Mouse (Mus musculus) spleen, adult 12 weeks (tissue): Measurements from ENCODE around the gene Lrig1.

Source experiments
- DNase-seq: peaks from one replicate; pipeline ENCODE4 v3.0.0; 2022; ENCODE audit warnings: low spot score

Lrig1 gene

DNA sequence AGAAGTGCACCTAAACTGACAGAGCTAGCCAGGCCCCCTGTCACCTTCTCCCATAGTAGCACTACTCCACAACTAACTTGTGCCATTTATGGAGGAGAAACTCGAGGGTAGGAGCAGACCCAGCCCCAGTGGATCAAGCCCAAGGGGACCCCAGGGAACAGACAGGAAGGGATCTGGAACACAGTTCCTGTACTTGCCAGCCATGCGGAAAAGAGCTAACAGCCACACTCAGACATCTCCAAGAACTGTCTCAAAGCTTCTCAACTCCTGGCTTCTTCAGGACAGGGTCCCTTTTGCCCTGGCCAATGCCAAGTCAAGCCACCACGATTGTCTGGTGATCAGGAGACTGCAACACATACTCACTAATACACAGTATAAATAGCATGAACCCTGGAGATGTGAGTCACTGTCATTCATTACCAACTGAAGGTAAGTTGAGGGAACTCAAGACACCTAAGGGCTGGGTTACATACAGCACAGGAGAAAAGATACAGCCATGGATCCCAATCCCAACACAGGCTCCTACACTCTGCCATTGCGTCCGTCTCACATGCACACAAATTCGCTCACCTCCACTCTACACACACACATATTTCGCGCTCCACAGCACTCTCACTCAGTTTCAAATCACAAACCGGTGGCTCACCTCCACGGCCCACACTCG, 1.3 kb downstream of the Lrig1 start:
- no peak for DNase-seq

DNA sequence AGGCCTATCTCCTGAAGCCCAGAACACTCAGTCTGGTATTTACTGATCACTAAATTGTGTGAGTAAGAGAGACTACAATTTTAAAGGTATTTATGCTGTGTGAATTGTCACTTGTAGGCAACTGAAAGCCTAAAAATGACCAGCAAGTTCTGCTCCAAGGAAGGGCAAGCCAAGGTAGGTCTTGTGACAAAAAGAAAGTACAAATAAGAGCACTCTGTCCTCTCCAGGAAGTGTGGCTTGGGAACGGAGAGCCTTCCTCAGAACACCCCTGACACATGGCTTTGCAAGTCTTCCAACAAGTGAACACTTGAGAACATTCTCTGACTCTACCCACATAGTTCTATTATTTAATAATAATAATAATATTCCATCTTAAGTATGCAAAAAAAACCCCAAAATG, 2.5 kb downstream of the Lrig1 start:
- DNase-seq: no peak

DNA sequence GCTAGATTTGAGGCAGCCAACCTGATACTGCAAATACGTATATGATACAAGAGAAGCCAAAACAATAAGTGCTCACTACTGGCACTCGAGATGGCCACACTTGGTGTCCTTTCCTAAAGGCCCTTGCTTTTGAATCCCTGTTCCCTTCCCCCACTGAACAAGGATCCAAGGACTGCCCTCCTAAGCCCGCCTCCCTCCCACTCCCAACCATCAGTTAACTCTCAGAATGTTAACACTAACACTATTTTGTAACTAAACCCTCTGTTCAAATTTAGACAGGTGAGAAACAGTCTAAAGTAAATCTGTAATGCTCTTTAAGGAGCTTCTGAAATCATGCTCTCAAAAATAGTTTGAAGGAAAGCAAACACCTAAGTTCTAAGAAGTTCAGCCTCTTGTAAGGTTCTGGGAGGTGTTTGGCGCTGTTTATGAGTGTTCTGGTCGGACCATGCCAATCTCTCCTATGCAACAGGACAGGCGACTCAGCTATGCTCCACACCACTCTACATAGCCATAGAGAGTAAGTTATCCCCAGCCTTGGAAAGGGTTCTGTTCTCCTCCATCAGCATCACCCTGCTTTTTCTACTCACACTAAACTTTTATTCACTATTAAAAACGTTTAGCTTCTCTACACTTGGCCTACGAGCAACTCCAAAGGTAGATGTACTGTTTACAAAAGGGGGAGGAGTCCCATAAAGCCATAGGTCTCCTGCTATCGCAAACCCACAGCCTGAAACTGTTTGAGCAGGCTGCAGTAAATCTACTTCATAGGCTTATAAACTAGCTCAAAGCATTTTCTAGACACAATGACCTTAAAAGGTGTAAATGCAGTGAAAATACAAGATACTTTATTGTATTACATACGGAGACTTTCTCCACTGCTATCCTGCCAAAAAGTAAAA, 3.5 kb downstream of the Lrig1 start:
- DNase-seq: no peak

DNA sequence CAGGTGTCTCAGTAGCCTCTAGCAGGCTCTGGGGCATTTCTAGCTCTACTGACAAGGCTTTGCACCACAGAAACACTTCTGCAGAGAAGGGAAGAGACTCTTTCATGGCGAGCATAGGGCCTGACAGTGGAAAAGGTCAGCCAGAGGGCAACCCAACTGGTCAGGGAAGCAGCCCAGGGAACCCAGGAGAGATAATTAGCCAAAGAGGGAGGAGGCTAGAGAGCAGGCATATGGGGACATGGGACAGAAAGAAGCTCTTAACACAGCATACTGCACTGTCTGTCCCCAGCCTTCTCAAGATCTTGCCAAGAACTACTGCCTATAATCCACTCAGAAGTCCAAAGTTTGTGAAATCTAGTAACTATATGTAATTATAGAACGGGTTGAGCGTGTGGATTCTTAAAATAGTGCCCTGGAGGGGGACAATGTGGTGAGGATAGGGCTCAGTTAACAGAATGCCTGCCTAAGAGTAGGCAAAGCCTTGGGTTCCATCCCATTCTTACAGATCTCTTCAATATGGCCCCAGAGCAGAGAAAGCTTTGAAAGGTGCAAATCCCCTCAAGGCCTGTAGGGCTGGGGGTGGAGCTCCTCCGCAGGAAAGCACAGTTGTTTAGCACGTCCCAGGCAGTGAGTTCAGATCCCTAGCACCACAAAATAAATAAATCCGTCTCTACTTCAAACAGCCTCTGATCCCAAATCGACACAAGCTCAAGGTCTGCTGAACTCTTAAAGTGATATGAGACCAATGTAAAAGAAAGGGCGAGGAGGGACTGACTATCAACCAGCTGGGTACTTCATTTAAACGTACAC, 4.6 kb downstream of the Lrig1 start:
- no peak for DNase-seq

DNA sequence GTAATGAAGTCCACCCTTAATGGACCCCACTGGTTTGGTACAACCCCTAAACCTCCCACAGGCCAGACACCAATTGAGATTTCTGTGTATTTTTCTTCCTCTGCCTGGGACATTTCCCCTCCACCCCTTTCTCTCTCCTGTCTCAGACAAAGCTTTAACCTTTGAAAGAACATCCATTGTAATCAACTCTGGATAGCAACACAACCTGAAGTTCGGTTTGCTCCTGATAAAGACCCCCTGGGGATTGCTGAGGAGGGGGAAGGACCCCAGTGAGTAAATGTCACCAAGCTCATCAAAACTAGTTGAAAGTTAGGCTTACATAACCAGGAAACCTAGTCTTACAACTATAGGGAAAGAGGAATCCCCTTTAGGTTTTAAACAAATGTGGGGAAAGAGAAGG, 5.5 kb downstream of the Lrig1 start:
- DNase-seq: no peak

DNA sequence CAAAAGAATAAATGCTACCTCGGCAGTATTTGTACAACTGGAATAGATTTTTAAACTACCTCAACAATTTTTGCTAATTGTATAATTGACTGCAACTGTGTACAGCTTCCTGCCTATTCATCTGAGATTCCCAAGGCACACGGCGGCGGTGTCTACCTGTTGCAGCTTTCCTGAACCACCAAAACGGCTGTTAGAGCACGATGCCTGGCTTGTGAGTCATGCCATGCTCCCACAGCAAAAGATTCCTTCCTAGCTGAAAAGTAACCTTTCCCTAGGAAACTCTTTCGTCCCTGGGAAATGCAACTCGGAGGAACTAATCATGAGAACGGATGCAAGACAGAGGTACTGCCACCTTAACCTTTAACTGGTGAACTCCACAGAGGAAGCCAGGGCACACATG, 6.9 kb downstream of the Lrig1 start:
- no peak for DNase-seq

DNA sequence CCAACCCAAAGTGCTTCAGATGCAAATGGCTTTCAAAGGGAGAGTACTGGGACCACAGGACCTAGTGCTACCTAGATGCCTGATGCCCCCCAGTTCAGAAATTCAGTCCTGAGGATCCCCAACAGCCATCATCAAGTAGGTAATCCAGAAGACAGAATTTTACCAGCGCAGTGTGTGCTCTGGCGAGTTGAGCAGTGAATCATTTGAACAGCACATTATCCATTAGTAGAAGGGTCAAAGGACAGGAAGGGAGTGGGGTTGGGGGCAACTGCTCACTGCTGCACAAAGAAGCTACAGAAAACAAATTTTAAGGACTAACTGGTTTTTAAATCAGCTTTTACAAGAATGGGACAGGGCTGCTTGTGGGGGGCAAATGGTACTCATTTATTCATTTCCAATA, 8.0 kb downstream of the Lrig1 start:
- no peak for DNase-seq

DNA sequence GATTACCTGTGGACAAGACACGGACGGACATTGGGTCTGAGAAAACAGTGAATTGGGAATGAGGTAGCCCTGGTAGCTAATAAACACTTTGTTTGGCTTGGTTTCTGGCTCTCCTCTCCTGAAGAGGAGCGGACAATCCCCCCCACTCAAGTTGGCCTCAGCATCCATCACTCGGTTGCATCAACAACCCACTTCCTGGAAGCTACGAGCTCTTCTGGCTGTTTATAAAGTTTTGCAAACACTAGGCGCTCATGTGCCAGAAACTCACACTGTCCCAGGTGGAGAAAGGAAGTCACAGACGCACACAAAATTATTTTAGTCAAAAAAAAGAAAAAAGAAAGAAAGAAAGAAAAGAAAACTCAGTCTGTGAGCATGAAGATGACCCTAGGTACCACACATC, 9.7 kb downstream of the Lrig1 start:
- DNase-seq: no peak

DNA sequence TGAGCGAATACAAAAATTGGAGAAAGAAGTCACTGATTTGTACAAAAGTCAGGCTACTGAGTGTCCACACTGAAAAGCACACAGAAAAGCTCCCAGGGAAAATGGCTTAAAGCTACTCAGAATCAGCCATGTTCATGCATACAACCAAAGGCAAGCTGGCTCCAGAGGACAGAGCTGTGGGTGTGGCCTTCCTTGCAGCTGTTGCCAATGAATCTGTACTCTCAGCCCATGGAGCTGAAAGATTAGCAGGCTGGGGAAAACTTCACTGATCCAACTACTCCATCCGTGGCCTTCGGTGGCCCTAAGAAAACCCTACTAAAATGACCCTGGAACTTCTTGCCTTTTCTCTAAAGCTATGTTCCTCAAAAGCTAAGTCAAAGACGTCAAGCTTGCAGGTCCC, 11.2 kb downstream of the Lrig1 start:
- DNase-seq: no peak

DNA sequence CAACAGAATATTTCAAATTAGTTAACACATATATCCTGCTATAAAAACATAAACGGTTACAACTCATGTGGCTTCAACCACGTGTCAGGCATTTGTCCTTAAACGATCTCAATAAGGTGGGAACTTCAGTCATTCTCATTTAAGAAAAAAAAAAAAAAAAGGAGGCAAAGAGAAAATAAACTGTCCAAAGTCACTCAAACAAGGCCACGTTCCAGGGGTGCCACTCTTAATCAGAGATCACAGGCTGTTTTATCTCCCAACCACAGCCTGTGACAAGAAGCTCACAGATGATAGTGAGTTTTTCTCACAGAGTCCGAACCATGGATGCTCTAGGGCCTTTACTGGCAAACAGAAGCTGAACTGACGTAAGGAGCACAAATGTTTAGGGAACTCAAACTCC, 13.9 kb downstream of the Lrig1 start:
- DNase-seq: no peak

DNA sequence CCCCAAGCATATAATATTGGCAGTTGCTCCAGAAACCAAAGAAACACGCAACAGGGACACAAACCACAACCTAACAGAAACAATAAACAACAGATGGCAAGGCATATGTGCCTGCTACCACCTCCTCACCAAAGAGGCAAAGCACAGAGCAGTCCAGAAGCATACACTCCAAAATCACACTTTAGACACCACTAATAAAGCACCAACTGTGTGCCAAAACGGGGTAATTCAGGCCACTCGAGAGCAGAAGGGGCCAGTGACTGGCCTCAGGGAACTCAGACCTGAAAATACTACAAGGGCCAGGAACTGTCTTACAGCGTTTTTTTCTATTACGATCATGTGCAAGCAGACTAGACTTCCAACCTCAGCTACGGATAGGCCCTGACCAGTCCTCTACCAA, 14.3 kb downstream of the Lrig1 start:
- no peak for DNase-seq

DNA sequence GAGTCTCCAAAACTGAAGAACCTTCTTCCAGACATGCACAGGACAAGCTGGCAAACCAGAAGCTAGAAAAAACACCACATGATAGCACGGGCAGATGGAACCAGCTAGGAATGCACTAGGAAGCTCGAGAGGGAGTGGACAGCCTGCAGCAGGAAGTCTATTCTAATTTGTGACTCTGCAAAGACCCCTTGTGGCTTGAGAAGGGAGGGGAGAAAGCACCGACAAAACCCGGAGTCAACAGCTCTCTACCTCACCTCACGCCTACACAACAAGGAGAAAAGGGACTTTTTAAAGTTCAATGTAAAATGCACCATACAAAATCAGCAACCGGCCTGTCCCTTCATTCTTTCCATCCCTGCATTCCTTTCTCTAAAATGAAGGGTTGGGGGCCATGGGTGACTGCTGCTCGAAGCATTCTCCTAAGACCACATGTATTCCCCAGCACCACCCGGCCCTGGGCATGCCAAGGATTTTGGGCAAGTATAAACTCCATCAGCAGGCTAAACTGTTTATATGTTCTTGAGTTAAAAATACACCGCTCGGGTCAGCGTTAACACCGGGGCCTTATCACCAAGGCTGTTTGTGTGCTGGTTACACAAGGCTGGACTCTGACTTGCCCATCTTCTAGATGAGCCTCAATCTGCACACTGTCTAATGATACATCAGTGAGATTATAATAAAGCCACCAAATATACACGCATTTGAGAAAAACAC, 15.0 kb downstream of the Lrig1 start:
- DNase-seq: no peak

DNA sequence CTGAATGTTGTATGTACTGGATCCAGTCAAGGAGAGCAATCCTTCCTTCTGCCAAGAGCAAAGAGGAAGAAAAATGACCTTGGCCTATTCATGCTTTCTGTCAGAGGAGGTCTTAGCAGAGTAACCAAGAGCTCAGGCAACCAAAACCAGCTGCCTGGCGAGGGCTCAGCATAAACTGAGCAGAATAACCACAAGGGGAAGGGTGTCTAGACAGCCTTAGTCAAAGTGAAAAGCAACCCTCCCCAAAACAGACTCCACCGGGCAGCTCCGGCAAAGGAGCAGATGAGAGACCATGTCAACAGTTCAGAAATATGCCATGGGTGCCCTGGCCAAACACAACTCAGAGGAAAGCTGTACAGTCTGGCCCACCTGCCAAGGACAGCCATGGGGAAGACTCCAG, 16.3 kb downstream of the Lrig1 start:
- DNase-seq: no peak

DNA sequence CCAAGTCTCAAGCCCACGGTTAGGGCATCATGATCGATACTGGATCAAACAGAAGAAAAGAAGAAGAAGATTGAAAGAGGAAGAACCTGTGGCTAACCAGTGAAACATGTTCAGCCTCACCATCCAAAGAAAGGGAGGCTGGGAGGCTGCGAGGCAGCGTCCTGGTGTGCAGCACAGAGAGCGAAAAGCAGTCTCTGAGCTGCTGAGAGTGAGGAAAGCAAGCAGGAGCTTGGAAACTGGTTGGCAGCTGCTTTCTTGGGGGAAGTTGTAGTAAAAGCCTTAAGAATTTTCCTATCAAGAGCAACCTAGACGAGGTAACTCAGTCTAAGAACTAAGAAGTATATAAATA, 17.7 kb downstream of the Lrig1 start:
- no peak for DNase-seq

DNA sequence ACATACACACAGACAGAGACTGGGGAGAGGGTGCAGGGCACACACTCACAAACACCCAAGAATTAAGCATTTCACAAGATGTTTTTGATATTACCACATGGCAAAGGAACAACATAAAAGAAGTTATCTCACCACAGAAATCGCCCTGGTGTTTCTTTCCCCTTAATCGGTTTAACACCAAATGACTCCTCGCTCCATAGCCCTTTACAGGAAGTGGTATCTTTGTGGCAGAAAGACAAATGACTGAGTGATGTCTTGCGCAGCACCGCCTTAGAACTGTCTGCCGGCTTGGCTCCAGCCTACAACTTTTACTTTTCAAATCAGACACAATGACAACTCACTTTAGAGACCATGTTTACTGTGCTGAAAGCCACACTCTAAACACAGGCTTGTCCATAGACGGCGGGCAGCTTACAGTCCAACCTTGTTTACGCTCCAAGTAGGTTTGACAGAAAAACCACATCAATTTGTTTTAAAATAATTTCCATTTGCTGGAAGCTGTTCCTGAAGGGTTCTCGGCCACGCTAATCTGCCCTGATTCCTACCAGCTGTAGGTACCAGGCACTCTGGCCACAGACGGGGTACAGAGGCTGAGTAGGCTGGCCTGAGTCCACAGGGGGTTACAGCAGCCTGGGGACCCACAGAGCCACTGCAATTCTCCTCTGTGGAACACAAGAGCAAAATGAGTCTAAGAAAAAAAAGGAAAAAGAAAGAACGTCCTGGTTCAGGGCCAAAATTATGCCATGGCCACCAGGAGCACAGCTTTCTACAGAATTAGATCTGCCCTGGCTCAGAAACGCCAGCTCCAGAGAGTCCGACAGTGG, 18.3 kb downstream of the Lrig1 start:
- DNase-seq: no peak

DNA sequence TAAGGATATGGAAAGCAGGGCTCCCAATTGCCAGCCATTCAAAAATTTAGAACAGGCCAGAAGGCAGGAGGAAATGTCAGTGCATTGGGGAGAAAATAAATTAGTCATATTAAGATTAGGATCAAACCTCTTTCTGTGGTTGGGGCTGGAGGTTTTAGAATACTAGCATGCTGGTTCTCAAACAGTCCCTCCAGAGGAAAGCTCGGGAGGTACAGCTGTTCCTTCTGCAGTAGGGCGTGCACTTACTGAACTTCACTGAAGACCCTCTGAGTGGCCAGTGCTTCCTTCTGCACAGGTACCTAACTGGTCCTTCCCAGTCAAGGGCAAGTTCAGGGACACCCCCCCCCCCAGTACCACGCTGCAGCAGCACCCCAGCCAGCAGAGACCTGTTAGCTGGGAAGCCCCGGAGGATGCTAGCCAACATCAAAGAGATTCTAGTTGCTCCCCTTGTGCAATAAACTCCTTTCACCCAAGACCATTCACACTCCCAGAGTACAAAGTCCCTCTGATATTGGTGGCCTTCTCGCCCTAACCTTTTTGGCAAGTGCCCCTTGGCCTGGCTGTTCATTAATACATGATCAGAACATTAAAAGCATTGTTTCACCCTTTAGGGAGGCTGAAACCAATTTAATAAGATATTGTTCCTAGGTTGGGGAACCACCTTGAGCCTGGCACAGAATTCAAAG, 19.1 kb downstream of the Lrig1 start:
- no peak for DNase-seq

DNA sequence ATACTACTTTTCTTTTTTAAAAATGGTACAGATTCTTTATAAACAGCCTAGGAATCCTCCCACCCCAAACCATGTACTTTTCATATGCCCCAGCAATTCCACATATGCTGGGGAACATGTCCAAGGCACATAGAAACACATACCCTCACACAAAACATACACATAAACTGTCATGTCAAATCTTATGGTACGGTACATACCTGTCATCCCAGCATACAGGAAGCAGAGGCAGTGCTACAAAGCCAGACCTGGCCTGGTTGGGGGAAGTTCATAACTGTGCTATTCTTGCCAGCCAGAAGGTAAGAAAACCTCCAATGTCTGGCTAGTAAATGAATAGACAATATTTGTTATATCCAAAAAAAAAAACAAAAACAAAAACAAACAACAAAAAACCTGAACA, 20.7 kb downstream of the Lrig1 start:
- no peak for DNase-seq

DNA sequence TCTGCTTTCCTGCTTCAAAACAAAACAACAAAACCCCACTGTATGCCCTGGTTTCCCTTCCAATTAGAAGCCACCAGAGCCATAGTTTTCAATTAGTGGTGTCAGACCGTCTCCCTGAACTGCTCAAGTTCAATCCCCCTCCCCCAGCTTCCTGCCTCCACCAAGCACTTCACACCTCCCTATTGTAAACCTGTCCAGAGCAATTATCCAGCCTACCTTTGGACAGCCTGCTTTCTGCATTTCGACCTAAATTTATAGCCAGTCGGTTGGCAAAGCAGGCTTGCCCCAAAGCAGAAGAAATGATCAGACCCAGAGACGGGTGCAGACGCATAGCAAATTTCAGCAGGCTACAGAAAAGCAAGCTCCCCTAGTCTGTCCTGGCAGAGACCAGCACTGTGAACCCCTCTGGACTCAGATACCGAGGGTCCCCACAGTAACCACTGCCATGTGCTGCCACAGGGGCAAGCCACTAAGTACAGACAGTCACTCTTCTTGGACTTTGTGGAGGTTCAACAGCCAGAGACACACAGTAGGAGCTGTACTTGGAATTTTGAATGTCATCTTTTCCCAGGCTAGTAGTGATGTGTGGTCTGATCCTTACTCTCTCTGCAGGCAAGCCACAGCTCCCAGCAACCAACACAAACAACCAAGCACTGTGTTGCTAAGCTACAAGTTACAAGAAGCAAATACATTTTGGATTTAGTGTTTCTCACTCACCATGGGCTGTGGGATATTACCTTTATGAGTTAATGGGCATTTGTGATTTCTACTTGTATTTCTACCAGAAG, 21.4 kb downstream of the Lrig1 start:
- DNase-seq: no peak

DNA sequence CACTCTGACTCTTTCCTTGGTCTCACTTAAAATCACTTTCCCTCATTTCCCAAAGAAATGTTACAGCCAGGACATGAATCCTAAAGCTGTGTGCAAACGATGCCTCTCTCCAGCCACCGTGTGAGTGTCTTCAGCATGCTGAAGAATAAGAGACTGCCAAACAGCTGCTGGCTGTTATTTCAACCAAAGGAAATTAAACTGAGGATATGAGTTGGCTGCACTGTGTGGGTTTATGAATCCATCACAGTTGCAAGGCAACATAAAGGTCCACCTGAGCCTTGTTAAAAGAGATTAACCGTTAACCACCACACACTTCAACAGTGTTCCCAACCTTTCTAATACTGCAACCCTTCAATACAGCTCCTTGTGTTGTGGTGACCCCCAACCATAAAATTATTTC, 22.5 kb downstream of the Lrig1 start:
- no peak for DNase-seq

DNA sequence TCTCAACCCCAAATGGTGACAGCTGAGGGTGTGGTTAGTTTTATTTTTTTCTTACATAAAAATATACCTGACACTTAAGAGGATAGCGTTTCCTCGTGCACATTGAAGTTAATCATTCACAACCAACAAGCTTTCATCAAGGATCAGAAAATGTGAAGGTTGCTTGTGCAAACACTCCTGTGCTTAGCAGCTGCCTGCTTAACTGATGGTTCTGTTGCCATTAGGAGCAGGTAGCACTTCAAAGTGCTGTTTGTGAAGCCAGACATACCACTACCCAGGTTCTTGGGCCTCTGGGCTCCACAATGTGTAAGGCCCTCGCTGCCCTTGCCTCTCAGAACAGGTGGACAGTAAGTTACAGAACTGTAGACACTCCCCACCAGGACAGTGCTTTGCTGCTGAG, 23.1 kb downstream of the Lrig1 start:
- no peak for DNase-seq
